Mouse (Mus musculus) liver, postnatal 0 days (tissue): Measurements from ENCODE around the gene Kctd17.

Source experiments
- CTCF ChIP-seq: sonication (generic); IDR thresholded peaks from 2 replicates; pipeline ENCODE4 v1.5.1; 2016; ENCODE audit warnings: antibody characterized with exemption, low read depth
- EP300 ChIP-seq: IDR thresholded peaks from 2 replicates; pipeline ENCODE4 v1.6.1; 2016; ENCODE audit warnings: antibody characterized with exemption, low read depth, mild to moderate bottlenecking

- TF ChIP-seq CTCF (no peak), EP300 (no peak)
Measured at GRCm38 (mm10) chr15:78473442-78473841, 45.1 kb downstream of the Kctd17 start.
